Mouse (Mus musculus): Measurements from ENCODE around the gene Vmn1r17. TPM values are rescaled to one million over a fixed set of nuclear protein-coding genes. Genes with fewer than 3 reads are reported as not detected.
"Not testable (repeated sequence)": the region's sequence is repeated elsewhere in the genome, so short reads cannot be mapped to it uniquely, and the experiment has no call there.

Vmn1r17 gene
- not detected in 2 replicates for polyA plus RNA-seq (2015; fragmentation: Nextera tagmentation; extraction: Ambion mirVana)

- no peaks in the 10 kb centered on the region for H3K27me3 ChIP-seq (ENCODE audit: control insufficient read depth, insufficient read depth, low read depth, low read length)
- no peak within 1 kb of the TSS for H3K27ac ChIP-seq (ENCODE audit: low read length)
- no peak within 1 kb of the TSS for H3K4me3 ChIP-seq (ENCODE audit: low read depth, low read length)
- H3K9me3 ChIP-seq (replicated peaks; ENCODE audit: control insufficient read depth, low read length, poor library complexity, severe bottlenecking), result no peaks in the 10 kb centered on the region
- H3K4me2 ChIP-seq (ENCODE audit: low read length), result no peak within 1 kb of the TSS
- ATAC-seq, result no peak
- WGBS, result 95% methylated on average over 1 of the region's 1 CpGs
- no peak within 1 kb of the TSS for H3K9ac ChIP-seq (ENCODE audit: low read depth, low read length)
- no peaks in the 10 kb centered on the region for H3K4me1 ChIP-seq (ENCODE audit: control insufficient read depth, insufficient read depth, low read length)
- no peaks in the 10 kb centered on the region for H3K36me3 ChIP-seq (ENCODE audit: control insufficient read depth, insufficient read depth, low read length)
These were observed at the start of gene Vmn1r17 for GRCm38 (mm10) chr6:57363627-57364026. TSS of gene Vmn1r17 (minus strand) at chr6:57363727.

GRCm38 (mm10) chr6:57403480-57403879 lies 40.0 kb upstream of the Vmn1r17 start, which contains the start of gene Vmn1r19:
TSS of gene Vmn1r19 (plus strand) at chr6:57403780.
- WGBS, result 81% methylated on average over 3 of the region's 3 CpGs

DNA sequence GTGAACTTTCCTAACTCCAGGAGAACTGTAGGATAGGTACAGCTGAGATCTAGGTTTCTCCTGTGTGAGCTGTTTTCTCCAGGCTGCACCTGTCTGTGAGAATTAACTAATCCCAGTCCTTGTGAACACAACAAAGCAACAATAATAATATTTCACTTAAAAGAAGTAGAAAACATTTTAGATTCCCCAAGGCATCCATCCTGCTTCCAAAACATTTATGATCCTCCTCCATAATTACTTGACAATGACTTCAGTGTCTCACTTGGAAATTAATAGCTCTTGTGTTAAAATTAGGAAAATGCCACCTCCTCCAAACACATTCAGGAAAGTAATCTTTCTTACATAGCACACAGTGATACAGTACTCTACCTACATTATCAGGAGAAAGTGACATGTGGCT lies 32.2 kb upstream of the Vmn1r17 start, which contains the start of gene Vmn1r18:
Gene Vmn1r18, minus strand, starts transcription at position 101 of the 400 bp plus-strand sequence.
- no peak within 1 kb of the TSS for H3K9ac ChIP-seq (ENCODE audit: low read depth, low read length)
- no peak within 1 kb of the TSS for H3K4me2 ChIP-seq (ENCODE audit: low read length)
- H3K27ac ChIP-seq (ENCODE audit: low read length), result no peak within 1 kb of the TSS
- H3K4me1 ChIP-seq (ENCODE audit: control insufficient read depth, insufficient read depth, low read length), result no peaks in the 10 kb centered on the region
- no peak for ATAC-seq
- no peaks in the 10 kb centered on the region for H3K27me3 ChIP-seq (ENCODE audit: control insufficient read depth, insufficient read depth, low read depth, low read length)
- no peak within 1 kb of the TSS for H3K4me3 ChIP-seq (ENCODE audit: low read depth, low read length)
- H3K9me3 ChIP-seq (replicated peaks; ENCODE audit: control insufficient read depth, low read length, poor library complexity, severe bottlenecking), result no peaks in the 10 kb centered on the region
- H3K36me3 ChIP-seq (ENCODE audit: control insufficient read depth, insufficient read depth, low read length), result no peaks in the 10 kb centered on the region

More at GRCm38 (mm10) chr6:57403480-57403879, 40.0 kb upstream of the Vmn1r17 start, which contains the start of gene Vmn1r19:
- not testable (repeated sequence) for H3K4me3 ChIP-seq (ENCODE audit: low read depth, low read length); H3K27me3 ChIP-seq (ENCODE audit: control insufficient read depth, insufficient read depth, low read depth, low read length); H3K36me3 ChIP-seq (ENCODE audit: control insufficient read depth, insufficient read depth, low read length); ATAC-seq; H3K4me1 ChIP-seq (ENCODE audit: control insufficient read depth, insufficient read depth, low read length); H3K4me2 ChIP-seq (ENCODE audit: low read length); H3K9me3 ChIP-seq (replicated peaks; ENCODE audit: control insufficient read depth, low read length, poor library complexity, severe bottlenecking); H3K9ac ChIP-seq (ENCODE audit: low read depth, low read length); H3K27ac ChIP-seq (ENCODE audit: low read length)

- ATAC-seq, result no peak
- H3K36me3 ChIP-seq (ENCODE audit: control insufficient read depth, insufficient read depth, low read length), result no peaks in the 10 kb centered on the region
These were observed 4.0 kb upstream of the Vmn1r17 start for GRCm38 (mm10) chr6:57367496-57367895.

DNA sequence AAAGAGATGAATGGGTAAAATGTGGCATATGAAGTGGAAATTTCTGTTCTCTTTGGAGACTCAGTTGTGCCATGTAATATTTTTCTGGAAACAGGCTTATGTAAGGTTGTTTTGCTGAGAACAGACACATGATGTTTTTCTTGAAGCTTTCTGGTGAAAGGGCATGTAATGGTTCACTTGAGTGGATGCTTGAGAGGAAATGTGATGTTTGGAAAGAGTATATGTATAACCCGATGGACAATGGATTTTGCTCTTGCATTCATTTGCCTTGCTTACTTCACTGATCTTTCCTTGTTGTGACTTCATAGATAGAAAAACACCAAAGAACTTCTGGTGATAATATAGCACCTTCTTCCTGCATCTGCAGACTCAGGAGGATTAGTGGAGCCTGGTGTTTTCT lies 2.3 kb upstream of the Vmn1r17 start:
- not testable (repeated sequence) for H3K4me3 ChIP-seq (ENCODE audit: low read depth, low read length); H3K9ac ChIP-seq (ENCODE audit: low read depth, low read length)
- 93% methylated on average over 1 of the region's 1 CpGs for WGBS

More at GRCm38 (mm10) chr6:57367496-57367895, 4.0 kb upstream of the Vmn1r17 start:
- Histone ChIP-seq H3K4me3 (ENCODE audit: low read depth, low read length) (no peak overlapping the region), H3K9ac (ENCODE audit: low read depth, low read length) (no peak overlapping the region), H3K27ac (ENCODE audit: low read length) (no peak overlapping the region), H3K4me2 (ENCODE audit: low read length) (no peak overlapping the region), H3K4me1 (ENCODE audit: control insufficient read depth, insufficient read depth, low read length) (no peaks in the 10 kb centered on the region), H3K9me3 (replicated peaks; ENCODE audit: control insufficient read depth, low read length, poor library complexity, severe bottlenecking) (no peaks in the 10 kb centered on the region), H3K27me3 (ENCODE audit: control insufficient read depth, insufficient read depth, low read depth, low read length) (no peaks in the 10 kb centered on the region)
- WGBS, result 84% methylated on average over 1 of the region's 1 CpGs

GRCm38 (mm10) chr6:57356864-57357263 lies 6.7 kb downstream of the Vmn1r17 start:
- Histone ChIP-seq H3K4me3 (ENCODE audit: low read depth, low read length) (no peak overlapping the region), H3K27ac (ENCODE audit: low read length) (no peak overlapping the region), H3K4me2 (ENCODE audit: low read length) (no peak overlapping the region), H3K9me3 (replicated peaks; ENCODE audit: control insufficient read depth, low read length, poor library complexity, severe bottlenecking) (no peaks in the 10 kb centered on the region), H3K9ac (ENCODE audit: low read depth, low read length) (no peak overlapping the region), H3K4me1 (ENCODE audit: control insufficient read depth, insufficient read depth, low read length) (no peaks in the 10 kb centered on the region), H3K27me3 (ENCODE audit: control insufficient read depth, insufficient read depth, low read depth, low read length) (no peaks in the 10 kb centered on the region), H3K36me3 (ENCODE audit: control insufficient read depth, insufficient read depth, low read length) (no peaks in the 10 kb centered on the region)
- no peak for ATAC-seq
- WGBS, result 70% methylated on average over 2 of the region's 2 CpGs

More for the DNA sequence above, 2.3 kb upstream of the Vmn1r17 start:
- not testable (repeated sequence) for H3K9me3 ChIP-seq (replicated peaks; ENCODE audit: control insufficient read depth, low read length, poor library complexity, severe bottlenecking); ATAC-seq; H3K36me3 ChIP-seq (ENCODE audit: control insufficient read depth, insufficient read depth, low read length); H3K27me3 ChIP-seq (ENCODE audit: control insufficient read depth, insufficient read depth, low read depth, low read length); H3K4me2 ChIP-seq (ENCODE audit: low read length); H3K4me1 ChIP-seq (ENCODE audit: control insufficient read depth, insufficient read depth, low read length); H3K27ac ChIP-seq (ENCODE audit: low read length)

- ATAC-seq, result no peak
- no peak within 1 kb of the TSS for H3K9ac ChIP-seq (ENCODE audit: low read depth, low read length)
- no peaks in the 10 kb centered on the region for H3K36me3 ChIP-seq (ENCODE audit: control insufficient read depth, insufficient read depth, low read length)
- 76% methylated on average over 3 of the region's 3 CpGs for WGBS
- H3K4me3 ChIP-seq (ENCODE audit: low read depth, low read length), result no peak within 1 kb of the TSS
- no peak within 1 kb of the TSS for H3K4me2 ChIP-seq (ENCODE audit: low read length)
- no peaks in the 10 kb centered on the region for H3K9me3 ChIP-seq (replicated peaks; ENCODE audit: control insufficient read depth, low read length, poor library complexity, severe bottlenecking)
- no peaks in the 10 kb centered on the region for H3K4me1 ChIP-seq (ENCODE audit: control insufficient read depth, insufficient read depth, low read length)
- no peak within 1 kb of the TSS for H3K27ac ChIP-seq (ENCODE audit: low read length)
- no peaks in the 10 kb centered on the region for H3K27me3 ChIP-seq (ENCODE audit: control insufficient read depth, insufficient read depth, low read depth, low read length)
These were observed 34.1 kb downstream of the Vmn1r17 start, which contains the start of gene Vmn1r16 for GRCm38 (mm10) chr6:57329394-57329793. TSS of gene Vmn1r16 (minus strand) at chr6:57329494.

- Histone ChIP-seq H3K4me1 (ENCODE audit: control insufficient read depth, insufficient read depth, low read length) (no peaks in the 10 kb centered on the region), H3K9me3 (replicated peaks; ENCODE audit: control insufficient read depth, low read length, poor library complexity, severe bottlenecking) (no peaks in the 10 kb centered on the region), H3K36me3 (ENCODE audit: control insufficient read depth, insufficient read depth, low read length) (no peaks in the 10 kb centered on the region), H3K27me3 (ENCODE audit: control insufficient read depth, insufficient read depth, low read depth, low read length) (no peaks in the 10 kb centered on the region), H3K9ac (ENCODE audit: low read depth, low read length) (no peak overlapping the region), H3K4me3 (ENCODE audit: low read depth, low read length) (no peak overlapping the region), H3K27ac (ENCODE audit: low read length) (no peak overlapping the region), H3K4me2 (ENCODE audit: low read length) (no peak overlapping the region)
- no peak for ATAC-seq
These were observed 37.4 kb downstream of the Vmn1r17 start for GRCm38 (mm10) chr6:57326176-57326575.
